Mouse (Mus musculus) hindbrain, embryonic 16.5 days (tissue): Measurements from ENCODE around the gene Hs6st2. TPM values are rescaled to one million over a fixed set of nuclear protein-coding genes. Genes with fewer than 3 reads are reported as not detected.

Experiments used
- polyA plus RNA-seq: library from polyadenylated mRNA; unstranded; fragments of >200 nt; fragmentation: Nextera tagmentation; extraction: Ambion mirVana; gene quantifications from 2 replicates; pipeline ENCODE4 v1.2.1, GENCODE M21; 2015

The Hs6st2 gene
- polyA plus RNA-seq, 1 experiment from 2014 or later = 52.1 TPM

Other genes with a start within 250 kb of the Hs6st2 start
- not detected in 2 replicates for gene Usp26, start 119.4 kb upstream of the Hs6st2 start, polyA plus RNA-seq